Mouse (Mus musculus): ENCODE results near the gene Plekhm3.
A peak's percentile ranks its signal among the peaks of the same experiment; 100 is the strongest.
"Not testable (repeated sequence)": the region's sequence is repeated elsewhere in the genome, so short reads cannot be mapped to it uniquely, and the experiment has no call there.

Plekhm3 gene

GRCm38 (mm10) chr1:64956479-64956961 is at the start of gene Plekhm3:
Gene Plekhm3 (minus strand): TSS chr1:64956824.
- DNase-seq (ENCODE audit: low read depth in 1 of 2, low spot score in 2 of 2): peak; percentile 41 to 45

DNA sequence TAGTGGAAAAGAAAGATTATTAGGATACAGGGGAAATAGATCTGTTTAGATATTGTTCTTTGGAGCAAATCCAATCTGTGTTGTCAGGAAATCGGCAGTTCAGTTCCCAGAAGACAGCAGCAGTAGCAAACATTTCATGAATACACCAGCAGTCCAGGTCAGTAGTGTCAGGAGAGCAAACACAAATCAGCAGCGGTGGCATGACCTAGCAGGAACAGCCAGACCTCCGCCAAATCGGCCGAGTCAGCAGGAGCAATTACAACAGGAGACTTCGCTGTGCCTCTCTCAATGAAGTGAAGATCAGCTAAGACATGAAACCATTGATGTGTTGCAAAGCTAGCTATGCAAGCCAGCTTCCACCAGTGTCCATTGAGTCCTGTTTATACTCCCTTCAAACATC is 49.0 kb upstream of the Plekhm3 start:
- no peak for DNase-seq (ENCODE audit: low read depth in 1 of 2, low spot score in 2 of 2)

GRCm38 (mm10) chr1:65004526-65004925 is 47.9 kb upstream of the Plekhm3 start:
- no peak for DNase-seq (ENCODE audit: low read depth in 1 of 2, low spot score in 2 of 2)

- no peak for DNase-seq (ENCODE audit: low read depth in 1 of 2, low spot score in 2 of 2)
These were observed 36.6 kb upstream of the Plekhm3 start for GRCm38 (mm10) chr1:64993206-64993605.

- DNase-seq (ENCODE audit: low read depth in 1 of 2, low spot score in 2 of 2): no peak
These were observed 31.6 kb upstream of the Plekhm3 start for GRCm38 (mm10) chr1:64988176-64988575.

DNA sequence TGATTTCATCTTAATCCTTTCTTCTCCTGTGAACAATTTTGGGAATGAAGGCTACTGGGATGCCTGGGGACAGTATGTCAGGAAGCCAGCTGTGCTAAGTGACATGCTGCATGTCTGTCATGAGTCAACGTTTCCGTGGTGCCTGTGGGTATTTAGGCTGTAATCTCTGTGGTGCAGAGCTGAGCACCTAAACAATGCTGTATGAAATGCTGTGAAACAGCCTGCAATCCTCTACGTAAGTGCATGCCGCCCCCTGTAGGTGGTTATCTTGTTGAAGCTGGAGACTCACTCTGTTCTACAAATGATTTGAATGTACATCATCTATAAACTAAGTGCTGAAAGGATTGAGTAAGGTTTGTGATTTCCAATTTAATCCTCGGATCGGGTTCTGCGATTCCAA is 29.5 kb upstream of the Plekhm3 start:
- DNase-seq (ENCODE audit: low read depth in 1 of 2, low spot score in 2 of 2): peak in 1 of 2 experiments; percentile 16

- no peak for DNase-seq (ENCODE audit: low read depth in 1 of 2, low spot score in 2 of 2)
These were observed 26.6 kb upstream of the Plekhm3 start for GRCm38 (mm10) chr1:64983247-64983646.

DNA sequence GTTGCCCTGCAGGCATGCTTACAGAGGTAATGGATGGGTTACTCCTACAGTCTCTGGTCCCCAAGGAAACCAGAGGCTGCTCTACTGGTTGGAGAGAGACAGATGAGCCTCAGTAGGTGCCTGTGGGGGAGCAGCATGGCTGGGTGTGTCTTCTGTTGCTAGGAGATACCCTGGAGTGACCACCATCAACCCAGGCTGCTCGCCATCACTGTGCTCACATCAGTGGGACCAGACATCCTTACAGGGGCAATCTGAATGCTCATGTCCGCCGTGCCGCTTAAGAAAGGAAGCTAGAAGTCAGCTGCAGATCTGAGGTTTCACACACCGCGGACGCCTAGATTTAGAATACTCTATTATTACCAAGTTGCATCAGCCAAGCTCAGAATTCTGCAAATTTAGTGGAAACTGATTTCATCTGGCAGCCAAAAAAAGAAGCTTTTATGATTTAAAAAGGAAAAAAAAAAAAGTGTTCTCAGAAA is 21.7 kb upstream of the Plekhm3 start:
- no peak for DNase-seq (ENCODE audit: low read depth in 1 of 2, low spot score in 2 of 2)

GRCm38 (mm10) chr1:64975346-64975745 is 18.7 kb upstream of the Plekhm3 start:
- no peak for DNase-seq (ENCODE audit: low read depth in 1 of 2, low spot score in 2 of 2)

GRCm38 (mm10) chr1:64970685-64971084 is 14.1 kb upstream of the Plekhm3 start:
- no peak for DNase-seq (ENCODE audit: low read depth in 1 of 2, low spot score in 2 of 2)

- DNase-seq (ENCODE audit: low read depth in 1 of 2, low spot score in 2 of 2): no peak
These were observed 431 bp upstream of the Plekhm3 start for GRCm38 (mm10) chr1:64957021-64957489.

DNA sequence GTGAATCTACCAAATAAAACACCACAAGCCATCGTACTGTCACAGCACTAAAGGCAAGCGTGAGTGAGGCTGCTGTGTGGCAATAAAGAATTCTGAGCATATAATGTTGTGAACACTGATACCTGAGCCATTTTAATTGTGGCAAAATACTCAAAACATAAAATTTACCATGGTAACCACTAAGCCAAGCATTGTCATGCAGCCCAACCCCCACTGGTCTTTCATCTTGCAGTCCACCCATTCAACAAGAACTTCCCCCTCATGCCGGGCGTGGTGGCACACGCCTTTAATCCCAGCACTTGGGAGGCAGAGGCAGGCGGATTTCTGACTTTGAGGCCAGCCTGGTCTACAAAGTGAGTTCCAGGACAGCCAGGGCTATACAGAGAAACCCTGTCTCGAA is 1.8 kb downstream of the Plekhm3 start:
- not testable (repeated sequence) for DNase-seq (ENCODE audit: low read depth in 1 of 2, low spot score in 2 of 2)

DNA sequence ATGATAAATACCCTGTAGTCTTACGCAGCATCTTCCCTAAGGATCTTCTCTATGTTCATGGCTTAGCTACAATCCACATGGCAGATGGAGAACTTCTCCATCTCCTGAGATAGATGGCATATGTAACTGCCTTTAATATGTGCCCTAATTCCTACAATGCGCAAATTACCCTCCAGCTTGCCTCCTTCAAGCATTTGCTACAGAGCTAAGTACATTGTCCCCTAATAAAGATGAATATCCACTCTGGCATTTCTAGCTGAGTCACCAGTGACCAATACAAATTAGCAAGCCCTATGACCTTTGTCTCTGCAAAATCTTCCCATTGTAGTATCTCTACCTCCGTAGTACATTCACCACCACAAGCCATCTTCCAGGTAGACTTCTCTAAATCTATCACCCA is 6.4 kb downstream of the Plekhm3 start:
- DNase-seq (ENCODE audit: low read depth in 1 of 2, low spot score in 2 of 2): no peak

- DNase-seq (ENCODE audit: low read depth in 1 of 2, low spot score in 2 of 2): no peak
These were observed 7.2 kb downstream of the Plekhm3 start for GRCm38 (mm10) chr1:64949377-64949776.

DNA sequence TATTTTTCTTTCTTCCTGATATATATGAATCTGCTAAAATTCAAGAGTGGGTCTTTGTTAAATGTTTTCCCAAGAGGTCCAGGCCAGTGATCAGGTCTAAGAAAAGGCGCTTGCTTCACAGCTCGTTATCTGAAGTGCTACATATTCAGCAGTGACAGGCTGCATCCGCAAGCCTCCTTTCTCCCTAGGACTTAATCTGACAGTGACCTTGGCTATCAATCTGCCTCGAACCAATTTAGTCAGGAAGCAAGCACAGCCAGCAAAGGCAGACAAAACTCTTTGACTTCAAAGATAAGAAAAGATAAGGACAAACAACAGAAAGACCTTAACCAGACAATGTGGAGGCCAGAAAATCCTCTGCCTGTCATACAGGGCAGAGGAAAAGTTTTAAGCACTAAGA is 10.5 kb downstream of the Plekhm3 start:
- no peak for DNase-seq (ENCODE audit: low read depth in 1 of 2, low spot score in 2 of 2)

GRCm38 (mm10) chr1:64945214-64945785 is 11.3 kb downstream of the Plekhm3 start:
- no peak for DNase-seq (ENCODE audit: low read depth in 1 of 2, low spot score in 2 of 2)

DNA sequence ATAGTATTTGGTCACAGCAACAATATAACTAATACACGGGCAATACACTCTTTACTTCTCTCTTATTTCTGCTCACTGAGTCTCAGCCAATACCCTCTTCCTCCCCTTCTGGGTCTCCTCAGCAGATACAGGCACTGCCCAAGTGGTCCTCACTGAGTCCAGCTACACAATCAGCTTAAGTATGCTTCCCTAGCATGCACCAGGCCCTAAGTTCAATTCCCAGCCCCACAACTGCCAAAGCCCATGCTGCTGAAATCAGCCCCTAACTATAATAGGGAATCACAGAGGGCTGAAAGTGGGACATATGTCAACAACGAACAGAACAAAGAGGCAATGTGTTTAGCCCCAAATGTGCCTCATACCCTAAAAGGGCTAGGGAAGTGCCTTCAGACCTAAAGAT is 11.9 kb downstream of the Plekhm3 start:
- DNase-seq (ENCODE audit: low read depth in 1 of 2, low spot score in 2 of 2): no peak

GRCm38 (mm10) chr1:64942006-64942755 is 14.4 kb downstream of the Plekhm3 start:
- no peak for DNase-seq (ENCODE audit: low read depth in 1 of 2, low spot score in 2 of 2)

GRCm38 (mm10) chr1:64938907-64939306 is 17.7 kb downstream of the Plekhm3 start:
- no peak for DNase-seq (ENCODE audit: low read depth in 1 of 2, low spot score in 2 of 2)

DNA sequence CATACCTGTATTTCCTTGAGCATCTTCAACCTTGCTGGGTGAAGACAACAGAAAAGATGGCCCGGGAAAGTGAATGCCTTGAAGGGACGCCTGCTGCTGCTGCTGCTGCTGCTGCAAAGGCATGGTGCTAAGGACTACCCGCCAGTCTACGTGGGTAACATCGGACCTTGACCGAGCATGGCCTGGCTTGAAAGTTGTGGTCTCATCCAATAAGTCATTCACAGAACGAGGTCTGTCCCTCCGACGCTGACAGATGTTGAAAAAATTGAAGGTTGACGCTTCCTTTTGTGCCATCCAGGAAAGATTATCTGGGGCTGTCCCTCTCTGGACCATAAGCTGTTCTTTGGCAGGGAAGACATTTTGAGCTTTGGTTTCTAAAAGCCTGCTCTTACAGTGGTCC is 18.9 kb downstream of the Plekhm3 start:
- DNase-seq (ENCODE audit: low read depth in 1 of 2, low spot score in 2 of 2): no peak

DNA sequence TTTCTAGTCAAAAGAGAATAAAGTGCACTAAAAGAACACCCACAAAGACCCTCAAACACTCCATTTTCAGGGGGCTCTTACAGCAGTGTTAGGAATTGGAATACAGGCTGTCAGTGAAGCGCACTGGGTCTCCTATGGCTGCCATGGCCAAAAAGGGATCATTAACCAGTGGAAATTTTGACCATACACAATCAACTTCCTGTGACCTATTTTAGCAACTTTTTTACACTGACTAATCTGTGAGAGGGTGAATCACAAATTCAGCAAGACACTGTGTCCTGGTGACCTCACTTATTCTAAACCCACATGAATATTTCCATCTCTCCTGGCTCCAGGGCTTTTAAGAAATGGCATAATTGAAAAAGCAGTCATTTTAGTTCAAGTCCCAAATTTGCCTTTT is 23.7 kb downstream of the Plekhm3 start:
- no peak for DNase-seq (ENCODE audit: low read depth in 1 of 2, low spot score in 2 of 2)

DNA sequence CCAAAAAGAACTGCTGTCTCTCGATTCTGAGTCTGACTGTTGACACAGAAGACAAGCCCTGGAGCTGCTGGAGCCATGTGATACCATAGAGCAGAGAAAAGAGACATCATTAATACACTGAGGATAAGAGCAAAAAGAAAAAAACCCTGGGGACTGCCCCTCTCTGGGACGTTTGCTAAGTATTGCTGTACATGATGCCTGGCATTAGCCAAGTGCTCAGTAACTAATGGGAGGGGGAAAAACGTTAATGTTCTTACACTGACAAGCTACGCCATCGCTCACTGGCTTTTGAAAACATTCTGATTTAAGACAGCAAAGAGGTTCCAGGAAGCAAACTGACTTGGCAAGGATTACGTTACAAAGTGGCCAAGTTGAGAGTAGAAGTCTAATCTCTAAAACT is 26.5 kb downstream of the Plekhm3 start:
- no peak for DNase-seq (ENCODE audit: low read depth in 1 of 2, low spot score in 2 of 2)
